Mouse (Mus musculus) ES-E14 (cell line): Measurements from ENCODE around the gene Polr2a. TPM values are rescaled to one million over a fixed set of nuclear protein-coding genes. Genes with fewer than 3 reads are reported as not detected.
"Not testable (repeated sequence)": the region's sequence is repeated elsewhere in the genome, so short reads cannot be mapped to it uniquely, and the experiment has no call there.

ENCODE experiments used
- DNase-seq: peaks from one replicate; pipeline ENCODE4 v3.0.0-alpha.2; 2013; ENCODE audit warnings: low read depth, low spot score
- H3K27ac ChIP-seq: 2 replicates; pipeline ENCODE4 v1.5.1; 2012; ENCODE audit warnings: low read depth, mild to moderate bottlenecking, low read length, moderate library complexity, mixed read lengths; ENCODE audit not compliant: poor library complexity, insufficient read depth, severe bottlenecking
- H3K36me3 ChIP-seq: 2 replicates; pipeline ENCODE4 v1.6.1; 2012; ENCODE audit warnings: mild to moderate bottlenecking, low read length, moderate library complexity, mixed read lengths; ENCODE audit not compliant: control insufficient read depth, poor library complexity, insufficient read depth, severe bottlenecking
- H3K4me1 ChIP-seq, 2 experiments: fragments of 150-350 bp in 1 of 2; sonication (generic) in 1 of 2; 2 replicates each; pipeline ENCODE4 v1.6.1; 2012; ENCODE audit warnings: low read length in 2 of 2, mild to moderate bottlenecking in 1 of 2, mixed read lengths in 1 of 2; ENCODE audit not compliant: control insufficient read depth in 2 of 2, insufficient read depth in 2 of 2, poor library complexity in 1 of 2
- H3K4me3 ChIP-seq, 2 experiments: fragments of 150-350 bp in 1 of 2; sonication (generic) in 1 of 2; 2 replicates each; pipeline ENCODE4 v1.5.1; 2012; ENCODE audit warnings: low read length in 2 of 2, low read depth in 1 of 2, mild to moderate bottlenecking in 1 of 2, mixed read lengths in 1 of 2; ENCODE audit not compliant: insufficient read depth in 1 of 2, poor library complexity in 1 of 2, severe bottlenecking in 1 of 2
- H3K9ac ChIP-seq: 2 replicates; pipeline ENCODE4 v1.6.1; 2012; ENCODE audit warnings: low read depth, mild to moderate bottlenecking, low read length, mixed read lengths; ENCODE audit not compliant: poor library complexity, insufficient read depth, severe bottlenecking
- H3K9me3 ChIP-seq: fragments of 150-350 bp; sonication (generic); 2 replicates; pipeline ENCODE4 v1.6.1; 2012; ENCODE audit warnings: low read depth, mild to moderate bottlenecking, low read length; ENCODE audit not compliant: control insufficient read depth, insufficient read depth
- CHD2 ChIP-seq: IDR thresholded peaks from 2 replicates; pipeline ENCODE4 v1.6.1; 2014; ENCODE audit warnings: mild to moderate bottlenecking, low read depth, low read length, inconsistent platforms
- HCFC1 ChIP-seq: IDR thresholded peaks from 2 replicates; pipeline ENCODE4 v1.6.1; 2012; ENCODE audit warnings: low read length, inconsistent platforms, borderline replicate concordance; ENCODE audit not compliant: insufficient read depth
- MAFK ChIP-seq: IDR thresholded peaks from 2 replicates; pipeline ENCODE4 v1.6.1; 2014; ENCODE audit warnings: mild to moderate bottlenecking, low read depth, low read length, inconsistent platforms; ENCODE audit not compliant: insufficient read depth
- ZC3H11A ChIP-seq: IDR thresholded peaks from 2 replicates; pipeline ENCODE4 v1.6.1; 2012; ENCODE audit warnings: low read depth, mild to moderate bottlenecking, inconsistent platforms, low read length, borderline replicate concordance
- ZNF384 ChIP-seq: IDR thresholded peaks from 2 replicates; pipeline ENCODE4 v1.6.1; 2012; ENCODE audit warnings: low read depth, low read length, inconsistent platforms
- in situ Hi-C, 2 experiments: fragments of 600-800 bp; cut with MboI; formaldehyde crosslinking; loops; one replicate each; pipeline ENCODE4 v1.15.1; 2025; ENCODE audit warnings: low sequenced_read_pairs in 2 of 2, inconsistent platforms in 1 of 2; ENCODE audit not compliant: unreplicated experiment in 2 of 2
- total RNA-seq: library from RNA; depleted of rRNA; stranded (reverse); fragments of 300-350 nt; gene quantifications from 2 replicates; pipeline ENCODE4 v1.2.3, GENCODE M21; 2012

The Polr2a gene
- total RNA-seq, 1 experiment: 74.2 TPM

DNA sequence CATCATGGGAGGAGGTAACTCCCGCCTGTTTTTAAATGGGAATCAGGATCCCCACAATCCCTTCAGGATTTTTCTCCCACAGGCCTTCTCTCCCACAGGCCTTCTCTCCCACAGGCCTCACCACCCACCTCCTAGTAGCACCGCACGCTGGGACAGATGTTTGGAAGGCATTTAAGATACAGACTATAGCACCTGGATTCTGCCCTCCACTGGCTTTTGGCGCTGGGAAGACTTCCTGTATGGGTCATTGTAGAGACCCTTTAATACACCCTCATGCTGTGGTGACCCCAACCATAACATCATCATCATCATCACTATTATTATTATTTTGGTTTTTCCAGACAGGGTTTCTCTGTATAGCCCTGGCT, 51.0 kb downstream of the Polr2a start:
- no peak overlapping the region for H3K4me3 ChIP-seq
- no peaks in the 10 kb centered on the region for H3K9me3 ChIP-seq
- peak overlapping the region; percentile 98 for H3K27ac ChIP-seq
- no peak for DNase-seq
- H3K4me1 ChIP-seq: peaks cover 18 to 26% of the 10 kb centered on the region in 2 experiments
- in situ Hi-C loops: no loop called here
- H3K36me3 ChIP-seq: no peaks in the 10 kb centered on the region
- peak overlapping the region; percentile 48; the same call in 1 of the 2 replicates for H3K9ac ChIP-seq
- no peak for TF ChIP-seq CHD2
- no peak for TF ChIP-seq MAFK
- no peak for TF ChIP-seq ZNF384
- no peak for TF ChIP-seq HCFC1
- TF ChIP-seq ZC3H11A: no peak

DNA sequence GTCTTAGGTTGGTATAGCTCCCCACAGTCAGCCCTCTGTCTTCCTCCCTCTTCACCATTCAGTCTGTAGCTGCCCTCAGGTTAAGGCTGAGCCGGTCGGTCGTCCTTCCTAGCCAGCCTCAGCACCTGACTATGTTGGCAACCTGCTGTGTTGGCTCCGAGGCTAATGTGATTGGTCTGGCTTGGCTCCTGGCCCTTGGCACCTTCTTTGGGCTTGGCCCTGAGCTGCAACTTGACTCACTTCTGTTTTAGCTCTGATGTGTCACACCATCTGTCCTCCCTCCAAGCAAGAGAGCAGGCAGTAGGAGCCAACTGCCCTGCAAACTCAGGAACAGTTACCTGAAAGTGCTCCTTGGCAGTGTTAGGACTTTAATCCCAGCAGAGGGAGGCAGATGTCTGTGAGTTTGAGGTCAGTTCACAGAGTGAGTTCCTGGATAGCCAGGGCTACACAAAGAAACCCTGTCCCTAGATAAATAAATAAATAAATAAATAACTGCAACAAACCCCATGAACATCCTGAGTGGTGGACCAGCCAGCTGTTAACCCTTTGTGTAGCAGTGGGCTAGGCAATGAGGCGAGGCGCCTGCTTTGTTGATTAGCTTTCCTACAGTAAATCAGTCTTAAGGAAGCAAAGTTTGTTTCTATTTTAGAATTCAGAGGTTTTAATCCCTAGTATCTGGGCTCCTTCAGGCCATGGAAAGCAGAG, 51.5 kb downstream of the Polr2a start:
- peak overlapping the region; percentile 98 for H3K27ac ChIP-seq

DNA sequence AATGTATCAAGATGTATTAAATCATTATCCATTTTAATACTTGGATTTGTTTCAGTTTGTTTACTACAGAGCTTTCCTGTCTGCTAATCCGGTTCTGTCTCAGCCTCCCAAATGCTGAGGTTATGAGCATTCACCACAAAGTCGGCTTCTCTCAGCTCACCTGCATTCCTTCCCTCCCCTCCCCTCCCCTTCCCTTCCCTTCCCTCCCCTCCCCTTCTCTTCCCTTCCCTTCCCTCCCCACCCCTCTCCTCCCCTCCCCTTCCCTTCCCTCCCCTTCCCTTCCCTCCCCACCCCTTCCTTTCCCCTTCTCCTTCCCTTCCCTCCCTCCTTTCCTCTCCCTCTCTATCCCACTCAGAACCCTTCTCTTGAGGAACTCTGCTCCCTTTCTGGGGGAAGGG, 53.8 kb downstream of the Polr2a start:
- peak overlapping the region; percentile 52; the same call in 1 of the 2 replicates for H3K9ac ChIP-seq
- H3K36me3 ChIP-seq: no peaks in the 10 kb centered on the region
- peak overlapping the region; percentile 4 to 23; a peak in 1 of 4 replicates for H3K4me3 ChIP-seq
- H3K4me1 ChIP-seq: peaks cover 26 to 37% of the 10 kb centered on the region in 2 experiments
- DNase-seq: no peak
- H3K9me3 ChIP-seq: no peaks in the 10 kb centered on the region
- peak overlapping the region; percentile 89 for H3K27ac ChIP-seq
- in situ Hi-C loops: no loop called here
- TF ChIP-seq CHD2: no peak
- TF ChIP-seq HCFC1: no peak
- no peak for TF ChIP-seq MAFK
- TF ChIP-seq ZC3H11A: no peak
- TF ChIP-seq ZNF384: no peak

More for the DNA sequence above, 51.5 kb downstream of the Polr2a start:
- peak overlapping the region; percentile 48 for H3K9ac ChIP-seq
- no peak for DNase-seq
- peak overlapping the region in 1 of 2 experiments; percentile 22; a peak in 2 of 4 replicates for H3K4me3 ChIP-seq
- in situ Hi-C loops: no loop called here
- TF ChIP-seq CHD2 (no peak), ZC3H11A (no peak), ZNF384 (no peak), HCFC1 (no peak), MAFK (no peak)
- H3K36me3 ChIP-seq: no peaks in the 10 kb centered on the region
- peaks cover 20 to 29% of the 10 kb centered on the region in 2 experiments for H3K4me1 ChIP-seq
- no peaks in the 10 kb centered on the region for H3K9me3 ChIP-seq

DNA sequence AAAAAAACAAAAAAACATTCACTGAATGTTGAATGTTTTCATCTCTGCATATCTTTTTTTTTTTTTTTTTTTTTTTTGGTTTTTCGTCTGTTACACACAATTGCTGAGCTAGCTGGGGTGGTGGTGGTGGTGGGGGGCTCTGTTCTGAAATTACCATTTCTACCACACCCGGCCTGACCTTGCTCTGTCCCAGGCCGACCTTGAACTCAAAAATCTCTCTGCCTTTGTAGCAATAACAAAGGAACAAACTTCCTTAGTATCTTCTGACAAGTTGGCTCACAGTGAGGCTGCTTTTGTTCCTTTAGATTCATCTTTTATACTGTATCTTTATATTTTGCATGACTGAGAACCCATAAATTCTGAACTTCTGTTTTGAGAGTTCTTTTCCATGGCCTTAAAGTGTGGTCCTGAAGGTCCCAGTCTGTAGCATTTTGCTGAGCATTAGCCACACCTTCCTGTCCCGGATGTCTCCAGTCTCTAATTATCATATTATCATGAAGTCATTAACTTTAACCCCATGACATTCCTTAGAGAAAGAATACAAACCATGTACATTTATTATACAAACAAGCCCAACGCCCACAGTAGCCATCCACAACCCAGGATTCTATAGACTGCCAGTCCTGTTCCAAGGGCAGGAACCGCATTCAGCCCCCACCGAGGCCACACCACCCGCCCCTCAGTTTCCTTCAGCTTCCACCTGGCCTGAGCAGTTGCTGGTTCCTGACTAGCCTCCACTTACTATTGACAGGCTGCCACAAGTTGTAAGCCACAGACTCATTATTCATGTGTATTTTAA, 54.4 kb downstream of the Polr2a start:
- in situ Hi-C loops: no loop called here
- Histone ChIP-seq H3K9ac (peak overlapping the region; percentile 33; the same call in 1 of the 2 replicates), H3K27ac (peak overlapping the region; percentile 89), H3K9me3 (no peaks in the 10 kb centered on the region), H3K4me3 (peak overlapping the region in 1 of 2 experiments; percentile 4; a peak in 2 of 4 replicates), H3K4me1 (peaks cover 22 to 33% of the 10 kb centered on the region in 2 experiments), H3K36me3 (no peaks in the 10 kb centered on the region)
- TF ChIP-seq ZNF384: peak; percentile 79
- peak; percentile 61; the same call in 1 of the 2 replicates for TF ChIP-seq CHD2
- no peak for TF ChIP-seq MAFK
- DNase-seq: no peak

DNA sequence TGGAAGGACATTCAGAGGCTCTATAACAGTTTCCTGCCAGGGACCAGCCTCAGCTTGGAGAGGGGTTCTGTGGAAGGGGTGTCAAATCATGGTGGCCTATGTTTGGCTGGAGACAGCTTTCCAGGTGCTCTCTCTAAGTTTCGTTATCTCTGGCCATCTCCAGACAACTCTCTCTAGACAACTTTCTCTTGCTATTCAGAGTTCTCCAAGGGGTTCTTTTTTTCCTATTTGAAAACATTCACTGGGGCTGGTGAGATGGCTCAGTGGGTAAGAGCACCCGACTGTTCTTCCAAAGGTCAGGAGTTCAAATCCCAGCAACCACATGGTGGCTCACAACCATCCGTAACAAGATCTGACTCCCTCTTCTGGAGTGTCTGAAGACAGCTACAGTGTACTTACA, 55.1 kb downstream of the Polr2a start:
- Histone ChIP-seq H3K27ac (peak overlapping the region; percentile 98), H3K4me1 (peaks cover 18 to 32% of the 10 kb centered on the region in 2 experiments; a peak in 3 of 4 replicates), H3K9ac (peak overlapping the region; percentile 45; the same call in 1 of the 2 replicates)
- H3K9me3 ChIP-seq, DNase-seq, in situ Hi-C loops, H3K36me3 ChIP-seq, H3K4me3 ChIP-seq: not testable (repeated sequence)

DNA sequence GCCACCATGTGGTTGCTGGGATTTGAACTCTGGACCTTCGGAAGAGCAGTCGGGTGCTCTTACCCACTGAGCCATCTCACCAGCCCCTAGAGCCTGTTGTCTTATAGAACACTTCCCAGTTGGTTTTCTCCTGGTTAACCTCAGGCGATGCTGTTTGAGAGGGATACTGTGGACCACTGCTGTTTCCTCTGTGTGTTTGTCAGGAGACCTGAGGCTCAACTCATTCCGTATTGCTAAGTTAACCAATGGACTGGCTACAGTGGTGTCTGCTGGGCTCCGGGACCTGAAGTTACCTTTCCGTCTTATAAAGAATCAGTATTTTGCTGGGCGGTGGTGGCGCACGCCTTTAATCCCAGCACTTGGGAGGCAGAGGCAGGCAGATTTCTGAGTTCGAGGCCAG, 55.6 kb downstream of the Polr2a start:
- H3K4me3 ChIP-seq, in situ Hi-C loops, H3K9me3 ChIP-seq, H3K36me3 ChIP-seq, DNase-seq: not testable (repeated sequence)
- H3K9ac ChIP-seq: peak overlapping the region; percentile 45; the same call in 1 of the 2 replicates
- H3K27ac ChIP-seq: peak overlapping the region; percentile 98
- H3K4me1 ChIP-seq: peaks cover 18 to 29% of the 10 kb centered on the region in 2 experiments; a peak in 3 of 4 replicates
